Mouse (Mus musculus): ENCODE data around the gene Gapdhs.

GRCm38 (mm10) chr7:30785154-30785553 lies 41.7 kb upstream of the Gapdhs start:
- TF ChIP-seq CTCF (IDR thresholded peaks at IDR 0.05; ENCODE audit: low read depth) (no peak), EP300 (IDR thresholded peaks at IDR 0.05; ENCODE audit: low read depth) (no peak)
